Mouse (Mus musculus): ENCODE measurements at regions not wholly inside any gene's neighbourhood (a gene's known extent, or its start where the extent isn't known, plus 50 kb on each side); places are given as distances from the start of the nearest gene placed in this dataset.

DNA sequence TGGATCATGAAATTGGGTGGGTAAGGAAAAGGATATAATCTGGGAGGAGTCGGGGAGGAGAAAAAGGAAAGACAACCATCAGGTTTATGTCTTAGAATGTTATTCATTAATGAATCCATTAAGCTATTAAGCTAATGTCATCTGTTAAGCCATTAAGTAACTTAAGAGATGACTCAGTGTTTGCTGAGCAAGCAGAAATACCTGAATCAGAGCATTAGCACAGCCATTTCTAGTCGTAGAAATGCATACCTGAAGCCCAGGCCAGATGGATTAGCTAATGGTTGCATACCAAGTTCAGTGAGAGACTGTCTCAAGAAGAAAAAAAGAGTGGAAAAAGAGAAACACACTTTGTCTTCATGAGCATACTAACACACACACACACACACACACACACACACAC is 244.0 kb upstream of the P2ry1 start:
- Histone ChIP-seq H3K4me2 (replicated peaks; ENCODE audit: low read depth, low read length) (no peak overlapping the region), H3K9ac (replicated peaks; ENCODE audit: low read depth, low read length) (no peak overlapping the region), H3K4me1 (ENCODE audit: control insufficient read depth, insufficient read depth, low read length) (no peaks in the 10 kb centered on the region), H3K27me3 (ENCODE audit: control insufficient read depth, insufficient read depth, low read length) (no peaks in the 10 kb centered on the region), H3K27ac (ENCODE audit: low read length) (no peak overlapping the region), H3K36me3 (ENCODE audit: control insufficient read depth, insufficient read depth, low read length) (no peaks in the 10 kb centered on the region), H3K9me3 (ENCODE audit: control insufficient read depth, low read depth, low read length) (no peaks in the 10 kb centered on the region), H3K4me3 (ENCODE audit: low read depth, low read length) (no peak overlapping the region)
- WGBS = 45% methylated on average over 2 of the region's 2 CpGs
- ATAC-seq (ENCODE audit: insufficient number of reproducible peaks, insufficient read depth, low FRiP score, low read depth) = no peak

DNA sequence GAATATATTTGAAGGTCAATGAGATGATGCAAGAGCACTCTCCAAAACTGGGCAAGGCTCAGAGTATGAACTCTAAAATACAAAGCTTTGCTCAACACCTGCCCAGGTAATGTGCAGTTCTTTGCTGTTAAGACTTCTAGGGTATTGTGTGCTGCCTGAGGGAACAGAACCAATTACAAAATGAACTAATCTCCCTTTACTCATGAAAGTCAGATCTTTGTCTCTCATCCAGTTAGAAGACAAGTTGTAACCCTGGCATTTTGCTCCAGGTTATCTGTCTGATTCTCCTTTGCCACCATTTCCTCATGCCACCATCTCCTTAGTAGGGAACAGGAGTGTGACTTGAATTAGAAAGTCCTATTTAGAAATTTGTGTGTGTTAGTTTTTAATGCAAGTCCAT is 243.5 kb upstream of the P2ry1 start:
- no peak for ATAC-seq (ENCODE audit: insufficient number of reproducible peaks, insufficient read depth, low FRiP score, low read depth)
- Histone ChIP-seq H3K9me3 (ENCODE audit: control insufficient read depth, low read depth, low read length) (no peaks in the 10 kb centered on the region), H3K4me2 (replicated peaks; ENCODE audit: low read depth, low read length) (no peak overlapping the region)

DNA sequence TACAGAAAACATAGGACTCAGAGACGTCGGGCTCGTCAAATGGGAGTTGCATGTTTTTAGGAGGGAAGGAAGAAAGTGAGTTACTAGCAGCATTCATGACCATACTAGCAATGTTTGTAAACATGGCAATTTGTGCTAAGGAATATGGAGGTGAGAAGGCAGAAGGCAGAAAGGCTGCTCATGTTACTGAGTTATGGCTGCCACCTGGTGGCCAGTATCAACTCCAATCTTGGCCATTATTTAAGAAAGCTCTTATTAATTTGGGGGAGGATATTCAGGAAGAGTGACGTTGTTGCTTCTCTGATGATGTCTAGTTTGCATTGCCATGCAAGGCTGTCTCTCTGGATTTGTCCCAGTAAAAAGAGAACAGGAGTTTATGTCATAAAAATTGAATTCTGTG is 239.7 kb upstream of the P2ry1 start:
- Histone ChIP-seq H3K27me3 (ENCODE audit: control insufficient read depth, insufficient read depth, low read length) (no peaks in the 10 kb centered on the region), H3K4me2 (replicated peaks; ENCODE audit: low read depth, low read length) (no peak overlapping the region), H3K4me1 (ENCODE audit: control insufficient read depth, insufficient read depth, low read length) (no peaks in the 10 kb centered on the region), H3K4me3 (ENCODE audit: low read depth, low read length) (no peak overlapping the region), H3K36me3 (ENCODE audit: control insufficient read depth, insufficient read depth, low read length) (no peaks in the 10 kb centered on the region), H3K9me3 (ENCODE audit: control insufficient read depth, low read depth, low read length) (no peaks in the 10 kb centered on the region), H3K27ac (ENCODE audit: low read length) (no peak overlapping the region), H3K9ac (replicated peaks; ENCODE audit: low read depth, low read length) (no peak overlapping the region)
- 69% methylated on average over 4 of the region's 4 CpGs for WGBS
- no peak for ATAC-seq (ENCODE audit: insufficient number of reproducible peaks, insufficient read depth, low FRiP score, low read depth)

More for the DNA sequence above, 243.5 kb upstream of the P2ry1 start:
- H3K4me1 ChIP-seq (ENCODE audit: control insufficient read depth, insufficient read depth, low read length) = no peaks in the 10 kb centered on the region
- H3K27me3 ChIP-seq (ENCODE audit: control insufficient read depth, insufficient read depth, low read length) = no peaks in the 10 kb centered on the region
- no peak overlapping the region for H3K9ac ChIP-seq (replicated peaks; ENCODE audit: low read depth, low read length)
- no peaks in the 10 kb centered on the region for H3K36me3 ChIP-seq (ENCODE audit: control insufficient read depth, insufficient read depth, low read length)
- H3K4me3 ChIP-seq (ENCODE audit: low read depth, low read length) = no peak overlapping the region
- no peak overlapping the region for H3K27ac ChIP-seq (ENCODE audit: low read length)

DNA sequence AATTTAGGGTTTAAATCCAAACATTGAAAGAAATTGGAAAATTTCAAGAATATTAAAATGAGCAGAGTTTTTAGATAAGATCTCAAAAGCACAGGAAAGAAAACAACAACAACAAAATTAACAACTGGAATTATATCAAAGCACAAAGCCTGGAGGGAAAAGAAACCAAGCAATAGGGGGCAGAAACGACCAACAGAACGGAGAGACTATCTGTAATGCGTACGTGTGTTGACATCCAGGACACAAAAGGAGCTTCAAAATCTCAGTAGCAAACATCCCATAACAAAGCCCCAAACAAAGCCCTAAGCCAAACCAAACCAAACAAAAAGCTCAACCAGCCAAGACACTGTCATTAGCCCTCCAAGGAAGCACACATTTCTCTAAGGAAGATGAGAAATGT is 237.5 kb upstream of the P2ry1 start:
- Histone ChIP-seq H3K36me3 (ENCODE audit: control insufficient read depth, insufficient read depth, low read length) (no peaks in the 10 kb centered on the region), H3K9me3 (ENCODE audit: control insufficient read depth, low read depth, low read length) (no peaks in the 10 kb centered on the region), H3K4me3 (ENCODE audit: low read depth, low read length) (no peak overlapping the region), H3K27me3 (ENCODE audit: control insufficient read depth, insufficient read depth, low read length) (no peaks in the 10 kb centered on the region), H3K4me2 (replicated peaks; ENCODE audit: low read depth, low read length) (no peak overlapping the region), H3K27ac (ENCODE audit: low read length) (no peak overlapping the region), H3K9ac (replicated peaks; ENCODE audit: low read depth, low read length) (no peak overlapping the region), H3K4me1 (ENCODE audit: control insufficient read depth, insufficient read depth, low read length) (no peaks in the 10 kb centered on the region)
- WGBS = 63% methylated on average over 4 of the region's 4 CpGs
- ATAC-seq (ENCODE audit: insufficient number of reproducible peaks, insufficient read depth, low FRiP score, low read depth) = no peak

DNA sequence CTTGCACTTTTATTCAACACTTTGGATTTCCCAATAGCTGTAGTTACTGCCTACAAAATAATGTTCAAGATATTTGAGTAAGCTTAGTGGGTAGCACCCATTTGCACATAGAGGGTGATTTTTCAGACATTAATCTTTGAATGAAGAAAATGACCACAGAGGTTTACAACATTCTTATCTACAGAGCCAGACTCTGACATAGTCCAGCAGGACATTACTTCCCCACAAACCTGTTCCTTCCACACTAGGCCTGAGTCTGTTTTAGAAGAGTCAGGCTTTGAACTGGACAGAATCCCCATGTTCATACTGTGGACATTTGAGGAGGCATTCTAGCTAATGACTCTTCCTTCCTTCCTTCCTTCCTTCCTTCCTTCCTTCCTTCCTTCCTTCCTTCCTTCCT is 233.6 kb upstream of the P2ry1 start:
- H3K9ac ChIP-seq (replicated peaks; ENCODE audit: low read depth, low read length) = no peak overlapping the region
- H3K27ac ChIP-seq (ENCODE audit: low read length) = no peak overlapping the region
- no peak overlapping the region for H3K4me3 ChIP-seq (ENCODE audit: low read depth, low read length)
- 0 out of 2 replicates have a peak, but pooled peaks cover 1% of the 10 kb centered on the region for H3K4me1 ChIP-seq (ENCODE audit: control insufficient read depth, insufficient read depth, low read length)
- no peak for ATAC-seq (ENCODE audit: insufficient number of reproducible peaks, insufficient read depth, low FRiP score, low read depth)
- no peaks in the 10 kb centered on the region for H3K36me3 ChIP-seq (ENCODE audit: control insufficient read depth, insufficient read depth, low read length)
- no peaks in the 10 kb centered on the region for H3K9me3 ChIP-seq (ENCODE audit: control insufficient read depth, low read depth, low read length)
- H3K27me3 ChIP-seq (ENCODE audit: control insufficient read depth, insufficient read depth, low read length) = no peaks in the 10 kb centered on the region
- H3K4me2 ChIP-seq (replicated peaks; ENCODE audit: low read depth, low read length) = no peak overlapping the region

DNA sequence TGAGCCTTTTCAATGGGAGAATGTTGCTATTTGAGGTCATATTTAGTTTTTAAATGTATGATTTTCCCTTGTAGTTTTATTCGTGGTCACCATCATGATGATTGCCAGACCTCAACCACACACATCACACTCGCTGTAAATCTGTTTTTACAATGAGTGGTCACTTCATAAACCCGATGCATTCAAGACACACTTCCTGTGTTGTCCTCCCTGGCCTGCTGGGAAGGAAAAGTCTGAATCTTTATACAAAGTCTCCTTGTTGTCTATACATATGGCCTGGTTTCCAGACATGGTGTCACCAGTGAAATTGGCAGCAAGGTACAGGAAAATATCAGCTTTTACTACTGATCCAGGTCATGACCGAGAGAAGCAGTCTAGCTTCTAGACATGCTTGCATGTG is 230.7 kb upstream of the P2ry1 start:
- Histone ChIP-seq H3K4me3 (ENCODE audit: low read depth, low read length) (no peak overlapping the region), H3K4me2 (replicated peaks; ENCODE audit: low read depth, low read length) (no peak overlapping the region), H3K9me3 (ENCODE audit: control insufficient read depth, low read depth, low read length) (no peaks in the 10 kb centered on the region), H3K36me3 (ENCODE audit: control insufficient read depth, insufficient read depth, low read length) (no peaks in the 10 kb centered on the region), H3K9ac (replicated peaks; ENCODE audit: low read depth, low read length) (no peak overlapping the region), H3K27me3 (ENCODE audit: control insufficient read depth, insufficient read depth, low read length) (no peaks in the 10 kb centered on the region), H3K27ac (ENCODE audit: low read length) (no peak overlapping the region), H3K4me1 (ENCODE audit: control insufficient read depth, insufficient read depth, low read length) (0 out of 2 replicates have a peak, but pooled peaks cover 2% of the 10 kb centered on the region)
- ATAC-seq (ENCODE audit: insufficient number of reproducible peaks, insufficient read depth, low FRiP score, low read depth) = no peak
- 68% methylated on average over 4 of the region's 4 CpGs for WGBS

DNA sequence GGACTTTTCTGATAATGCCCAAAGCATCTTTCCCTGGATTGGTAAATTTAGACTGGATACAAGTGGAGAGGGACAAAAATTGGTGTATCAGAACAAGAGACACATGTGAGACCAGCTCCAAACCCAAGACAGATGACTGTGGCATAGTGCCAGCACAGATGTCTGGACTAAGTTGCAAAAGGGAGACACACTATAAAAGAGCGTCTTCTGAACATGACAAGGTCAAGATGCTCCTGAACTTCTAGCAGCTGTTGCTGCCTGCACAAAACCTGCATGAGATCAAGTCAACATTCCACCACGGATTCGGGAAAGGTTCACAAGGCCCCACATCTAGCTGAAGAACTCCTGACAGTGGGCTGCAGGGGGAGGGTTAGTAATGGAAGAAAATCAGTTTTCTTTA is 229.2 kb upstream of the P2ry1 start:
- H3K27ac ChIP-seq (ENCODE audit: low read length) = no peak overlapping the region
- 0 out of 2 replicates have a peak, but pooled peaks have one; percentile 42 for ATAC-seq (ENCODE audit: insufficient number of reproducible peaks, insufficient read depth, low FRiP score, low read depth)
- 0 out of 2 replicates have a peak, but pooled peaks cover 2% of the 10 kb centered on the region for H3K4me1 ChIP-seq (ENCODE audit: control insufficient read depth, insufficient read depth, low read length)
- no peaks in the 10 kb centered on the region for H3K9me3 ChIP-seq (ENCODE audit: control insufficient read depth, low read depth, low read length)
- H3K4me3 ChIP-seq (ENCODE audit: low read depth, low read length) = no peak overlapping the region
- 34% methylated on average over 3 of the region's 3 CpGs for WGBS
- no peaks in the 10 kb centered on the region for H3K27me3 ChIP-seq (ENCODE audit: control insufficient read depth, insufficient read depth, low read length)
- H3K4me2 ChIP-seq (replicated peaks; ENCODE audit: low read depth, low read length) = no peak overlapping the region
- no peaks in the 10 kb centered on the region for H3K36me3 ChIP-seq (ENCODE audit: control insufficient read depth, insufficient read depth, low read length)
- H3K9ac ChIP-seq (replicated peaks; ENCODE audit: low read depth, low read length) = no peak overlapping the region

DNA sequence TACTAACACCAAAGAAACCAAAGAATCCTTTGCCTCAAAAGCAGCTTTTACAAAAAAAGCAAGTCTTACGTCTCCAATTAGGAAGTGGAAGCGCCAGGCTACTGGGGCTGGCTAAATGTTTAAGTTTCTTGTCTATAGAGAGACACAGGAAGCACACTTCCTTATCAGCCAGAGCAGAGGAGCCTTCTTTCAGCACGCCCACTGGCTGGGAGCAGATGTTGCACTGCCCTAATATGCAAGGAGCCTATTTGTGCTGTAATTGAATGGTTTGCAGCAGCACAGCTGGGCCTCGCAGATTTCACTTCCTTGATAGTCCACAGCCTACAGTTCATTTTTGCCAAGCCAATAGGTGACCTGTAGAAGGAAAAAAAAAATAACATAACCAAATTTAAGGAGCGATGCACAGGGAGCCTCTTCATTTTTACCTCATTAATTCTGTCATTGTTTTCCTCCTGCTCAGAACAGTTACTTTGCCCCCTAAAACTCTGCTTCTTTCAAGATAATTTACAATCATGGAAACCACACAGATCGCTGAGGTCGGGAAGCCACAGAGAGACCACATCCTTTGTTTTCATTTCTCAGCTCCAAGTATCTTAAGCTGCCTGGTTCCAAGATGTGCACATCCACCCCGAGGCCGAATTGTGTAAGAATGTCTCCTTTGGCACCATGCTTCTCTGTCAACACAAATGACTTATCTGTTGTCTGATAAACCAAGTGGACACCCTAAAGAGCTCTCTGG is 217.3 kb upstream of the P2ry1 start:
- Histone ChIP-seq H3K4me3 (ENCODE audit: low read depth, low read length) (no peak overlapping the region), H3K27ac (ENCODE audit: low read length) (no peak overlapping the region), H3K4me2 (replicated peaks; ENCODE audit: low read depth, low read length) (no peak overlapping the region), H3K36me3 (ENCODE audit: control insufficient read depth, insufficient read depth, low read length) (no peaks in the 10 kb centered on the region), H3K9ac (replicated peaks; ENCODE audit: low read depth, low read length) (no peak overlapping the region), H3K9me3 (ENCODE audit: control insufficient read depth, low read depth, low read length) (no peaks in the 10 kb centered on the region), H3K27me3 (ENCODE audit: control insufficient read depth, insufficient read depth, low read length) (no peaks in the 10 kb centered on the region), H3K4me1 (ENCODE audit: control insufficient read depth, insufficient read depth, low read length) (no peaks in the 10 kb centered on the region)
- ATAC-seq (ENCODE audit: insufficient number of reproducible peaks, insufficient read depth, low FRiP score, low read depth) = peak; percentile 87; the same call in 1 of the 2 replicates
- 59% methylated on average over 9 of the region's 9 CpGs for WGBS

DNA sequence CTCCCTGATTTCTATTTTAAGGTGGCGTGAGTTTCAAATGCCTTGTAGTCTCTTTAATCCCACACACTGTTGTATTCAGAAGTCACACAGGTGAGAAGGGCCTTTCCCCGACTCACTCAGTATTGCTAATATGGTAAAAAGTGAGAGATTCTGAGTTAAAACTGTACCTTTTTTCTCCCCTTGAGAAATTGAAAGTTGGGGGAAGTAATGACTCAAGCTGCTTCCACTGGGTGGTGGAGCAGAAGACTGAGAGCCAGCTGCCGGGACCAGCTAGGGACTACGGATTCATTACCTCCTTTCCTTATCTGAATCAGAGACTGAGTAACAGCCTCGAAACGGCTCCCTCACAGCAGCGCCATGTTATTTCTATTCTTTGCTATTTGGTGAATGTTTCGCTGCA is 214.6 kb upstream of the P2ry1 start:
- H3K27ac ChIP-seq (ENCODE audit: low read length) = no peak overlapping the region
- no peak overlapping the region for H3K4me3 ChIP-seq (ENCODE audit: low read depth, low read length)
- no peaks in the 10 kb centered on the region for H3K4me1 ChIP-seq (ENCODE audit: control insufficient read depth, insufficient read depth, low read length)
- no peaks in the 10 kb centered on the region for H3K9me3 ChIP-seq (ENCODE audit: control insufficient read depth, low read depth, low read length)
- no peaks in the 10 kb centered on the region for H3K36me3 ChIP-seq (ENCODE audit: control insufficient read depth, insufficient read depth, low read length)
- no peak for ATAC-seq (ENCODE audit: insufficient number of reproducible peaks, insufficient read depth, low FRiP score, low read depth)
- H3K9ac ChIP-seq (replicated peaks; ENCODE audit: low read depth, low read length) = no peak overlapping the region
- no peaks in the 10 kb centered on the region for H3K27me3 ChIP-seq (ENCODE audit: control insufficient read depth, insufficient read depth, low read length)
- 79% methylated on average over 8 of the region's 8 CpGs for WGBS
- no peak overlapping the region for H3K4me2 ChIP-seq (replicated peaks; ENCODE audit: low read depth, low read length)
